Mouse (Mus musculus) liver, embryonic 14.5 days (tissue): ENCODE data around the gene Nebl. TPM values are rescaled to one million over a fixed set of nuclear protein-coding genes. Genes with fewer than 3 reads are reported as not detected.

Experiments
- ATAC-seq: fragments of 200-750 bp; cut with Nextera tagmentation; 2 replicates; pipeline ENCODE4 v1.8.0; 2017; ENCODE audit warnings: moderate number of reproducible peaks, mild to moderate bottlenecking, moderate library complexity; ENCODE audit not compliant: insufficient read depth
- DNase-seq, 3 experiments: peaks; one replicate each; pipeline ENCODE4 v3.0.0-alpha.2; 2012 to 2013; ENCODE audit warnings: low read depth in 3 of 3, low spot score in 3 of 3
- H3K27ac ChIP-seq: fragments of 300-500 bp; sonication (generic); 2 replicates; pipeline ENCODE4 v1.5.1; 2014; ENCODE audit warnings: moderate library complexity, mild to moderate bottlenecking, control low read depth, inconsistent platforms
- H3K27me3 ChIP-seq: fragments of 300-500 bp; sonication (generic); 2 replicates; pipeline ENCODE4 v1.6.1; 2014; ENCODE audit warnings: mild to moderate bottlenecking, low read length, moderate library complexity; ENCODE audit not compliant: control insufficient read depth, insufficient read depth
- H3K36me3 ChIP-seq: fragments of 300-500 bp; sonication (generic); replicated peaks from 2 replicates; pipeline ENCODE4 v1.6.1; 2014; ENCODE audit warnings: low read depth; ENCODE audit not compliant: control insufficient read depth, insufficient read depth
- H3K4me1 ChIP-seq, 2 experiments: fragments of 200-500 bp in 1 of 2; fragments of 300-500 bp in 1 of 2; sonication (generic) in 1 of 2; replicated peaks; 2 replicates each; pipeline ENCODE4 v1.6.1; 2012 to 2014; ENCODE audit warnings: antibody characterized with exemption in 1 of 2, inconsistent platforms in 1 of 2, low read length in 1 of 2; ENCODE audit not compliant: control insufficient read depth in 2 of 2, insufficient read depth in 2 of 2
- H3K4me2 ChIP-seq: fragments of 300-500 bp; sonication (generic); 2 replicates; pipeline ENCODE4 v1.6.1; 2014; ENCODE audit warnings: low read depth, mild to moderate bottlenecking, control low read depth, moderate library complexity
- H3K4me3 ChIP-seq, 2 experiments: fragments of 200-500 bp in 1 of 2; fragments of 300-500 bp in 1 of 2; sonication (generic) in 1 of 2; 2 replicates each; pipeline ENCODE4 v1.5.1; 2012 to 2014; ENCODE audit warnings: low read depth in 2 of 2, low read length in 2 of 2, mild to moderate bottlenecking in 2 of 2, control low read depth in 1 of 2, inconsistent platforms in 1 of 2, moderate library complexity in 1 of 2; ENCODE audit not compliant: insufficient read depth in 1 of 2
- H3K9ac ChIP-seq: fragments of 300-500 bp; sonication (generic); replicated peaks from 2 replicates; pipeline ENCODE4 v1.6.1; 2014; ENCODE audit warnings: mild to moderate bottlenecking, control low read depth, moderate library complexity
- H3K9me3 ChIP-seq: fragments of 300-500 bp; sonication (generic); 2 replicates; pipeline ENCODE4 v1.6.1; 2016; ENCODE audit warnings: low read length, mixed read lengths; ENCODE audit not compliant: control insufficient read depth
- CTCF ChIP-seq: IDR thresholded peaks from 2 replicates; pipeline ENCODE4 v1.5.1; 2016; ENCODE audit warnings: antibody characterized with exemption, low read depth, control low read depth
- EP300 ChIP-seq: IDR thresholded peaks from 2 replicates; pipeline ENCODE4 v1.6.1; 2016; ENCODE audit warnings: antibody characterized with exemption, low read depth
- WGBS: fragments of 180-500 bp; shearing (Covaris S2); extraction: QIAGEN DNeasy Blood & Tissue Kit; methylation state at CpG from one replicate; pipeline ENCODE4 v1.1.7; 2014; ENCODE audit not compliant: insufficient replicate concordance; 5-methylcytosine and 5-hydroxymethylcytosine counted together
- polyA plus RNA-seq, 2 experiments: library from polyadenylated mRNA; depleted of rRNA in 1 of 2; stranded (reverse) in 1 of 2; unstranded in 1 of 2; fragments of >200 nt; fragmentation: Nextera tagmentation in 1 of 2; extraction: Ambion mirVana in 1 of 2; gene quantifications; 2 replicates each; pipeline versions ENCODE4 v1.2.1 to v1.2.3; 2012 to 2014

Gene Nebl
- polyA plus RNA-seq, 2 experiments, result 0.21 to 0.22 TPM

DNA sequence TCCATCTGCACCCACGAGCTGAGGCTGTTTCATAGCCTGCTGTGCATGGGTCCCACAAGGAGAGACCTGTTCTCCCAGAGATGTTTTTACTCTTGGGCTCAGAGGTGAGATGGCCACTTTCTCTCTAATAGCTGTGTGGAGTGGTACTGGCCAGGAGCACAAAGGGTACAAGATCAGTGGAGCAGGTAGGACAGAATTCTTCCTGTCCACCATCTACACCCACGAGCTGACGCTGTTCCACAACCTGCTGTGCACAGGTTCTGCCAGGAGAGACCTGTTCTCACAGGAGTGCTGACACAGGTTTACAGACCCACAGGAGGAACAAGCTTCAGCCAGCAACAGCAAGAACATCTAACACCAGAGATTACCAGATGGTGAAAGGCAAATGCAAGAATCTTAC, 155.6 kb downstream of the Nebl start:
- no peaks in the 10 kb centered on the region for H3K36me3 ChIP-seq
- H3K4me2 ChIP-seq, result no peak overlapping the region
- no peaks in the 10 kb centered on the region for H3K4me1 ChIP-seq
- WGBS, result 43% methylated on average over 3 of the region's 3 CpGs
- no peak for DNase-seq
- H3K27me3 ChIP-seq, result no peaks in the 10 kb centered on the region
- no peak for TF ChIP-seq EP300
- TF ChIP-seq CTCF, result no peak
- no peak overlapping the region for H3K27ac ChIP-seq
- no peak overlapping the region for H3K4me3 ChIP-seq
- no peaks in the 10 kb centered on the region for H3K9me3 ChIP-seq
- H3K9ac ChIP-seq, result no peak overlapping the region
- ATAC-seq, result no peak

DNA sequence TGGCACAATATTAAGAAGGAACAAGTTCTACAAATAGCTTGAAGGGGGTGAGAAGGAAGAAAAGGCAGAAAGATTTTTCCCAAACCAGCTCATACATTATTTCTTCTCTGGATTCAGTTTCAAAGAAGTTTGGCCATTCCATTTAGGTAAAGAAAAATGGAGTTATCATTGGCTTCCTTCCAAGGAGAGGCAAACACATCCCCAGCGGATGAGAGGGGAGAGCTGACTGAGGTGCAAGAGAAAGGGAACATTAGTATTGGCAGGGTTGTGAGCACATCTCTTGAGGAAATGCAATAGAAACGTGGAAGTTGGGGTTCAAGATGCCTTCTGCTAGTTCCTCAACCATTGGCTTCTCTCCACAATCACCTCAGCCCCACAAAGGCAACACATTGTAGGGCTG, 159.5 kb downstream of the Nebl start:
- DNase-seq, result no peak
- H3K4me1 ChIP-seq, result no peaks in the 10 kb centered on the region
- H3K27ac ChIP-seq, result no peak overlapping the region
- H3K36me3 ChIP-seq, result no peaks in the 10 kb centered on the region
- TF ChIP-seq CTCF (no peak), EP300 (no peak)
- no peaks in the 10 kb centered on the region for H3K9me3 ChIP-seq
- H3K4me3 ChIP-seq, result no peak overlapping the region
- ATAC-seq, result no peak
- 29% methylated on average over 2 of the region's 2 CpGs for WGBS
- no peaks in the 10 kb centered on the region for H3K27me3 ChIP-seq
- H3K4me2 ChIP-seq, result no peak overlapping the region
- no peak overlapping the region for H3K9ac ChIP-seq

DNA sequence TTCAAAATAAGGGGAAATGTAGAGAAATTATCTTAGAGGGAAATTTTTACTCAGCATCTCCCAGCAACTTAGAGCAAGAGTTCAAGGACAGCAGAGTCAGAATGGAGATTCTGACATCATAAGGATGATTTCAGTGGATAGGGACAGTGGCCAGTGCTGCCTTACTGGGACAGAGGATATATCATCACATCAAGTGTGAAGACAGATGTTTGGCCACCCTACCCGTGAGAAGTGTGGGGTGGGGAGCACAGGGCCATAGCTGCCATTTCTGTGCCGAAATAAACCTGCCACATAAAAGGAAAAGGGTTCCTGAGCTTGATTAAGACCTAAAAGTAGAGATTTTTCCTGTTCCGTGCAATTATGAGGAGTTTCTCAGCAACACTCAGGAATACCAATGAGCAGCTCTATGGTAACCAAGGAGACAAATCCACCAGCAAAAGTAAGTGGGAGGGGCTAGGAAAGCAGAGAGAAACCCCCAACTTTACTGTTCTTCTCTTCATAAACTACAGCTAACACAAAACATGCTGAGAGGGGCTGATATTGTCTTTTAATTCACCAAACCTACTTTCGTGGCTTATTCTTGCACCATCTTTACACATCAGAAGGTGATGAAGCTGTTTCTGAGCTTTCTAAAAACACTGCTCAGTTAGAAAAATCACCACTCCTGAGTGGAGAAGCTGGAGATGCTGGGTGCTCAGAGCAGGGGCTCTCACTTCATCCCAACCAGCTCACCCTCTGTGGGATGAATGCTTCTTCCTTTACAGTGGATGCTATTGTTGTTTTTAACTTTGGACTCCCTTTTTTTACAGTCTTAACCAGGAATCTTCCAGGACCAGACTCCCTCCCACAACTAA, 172.1 kb downstream of the Nebl start:
- no peaks in the 10 kb centered on the region for H3K4me1 ChIP-seq
- 42% methylated on average over 4 of the region's 4 CpGs for WGBS
- no peak for ATAC-seq

DNA sequence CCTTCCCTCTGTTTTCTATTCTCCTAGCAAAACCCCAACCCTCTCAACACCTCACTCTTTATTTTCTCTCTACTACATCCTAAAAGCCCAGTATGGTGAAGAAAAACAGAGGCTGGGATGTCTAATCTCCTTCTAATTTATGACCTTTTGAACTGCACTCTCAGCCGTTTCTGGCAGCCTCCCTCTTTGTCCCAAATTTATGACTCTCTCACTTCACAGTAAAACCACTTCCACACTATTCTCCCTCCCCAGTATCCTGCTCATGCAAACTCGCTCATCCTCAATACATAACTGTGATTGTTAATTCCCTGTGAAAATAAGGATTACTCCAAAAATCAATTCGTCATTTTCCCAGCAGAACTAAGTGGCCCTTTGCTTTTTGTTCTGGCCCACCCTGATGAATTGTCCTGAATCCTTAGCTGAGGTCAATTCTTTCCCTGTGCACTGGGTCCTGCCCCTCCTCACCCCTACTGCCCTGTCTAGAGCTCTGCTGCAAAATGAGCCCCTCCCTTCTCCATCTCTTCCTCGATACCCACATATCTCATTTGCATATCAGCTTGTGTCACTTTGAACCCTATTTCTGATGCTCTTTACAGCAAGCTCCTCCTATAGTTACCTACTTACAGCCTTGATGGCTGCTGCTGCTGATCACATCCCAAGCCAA, 181.2 kb downstream of the Nebl start:
- TF ChIP-seq EP300, result no peak
- no peak for TF ChIP-seq CTCF
- ATAC-seq, result no peak
- Histone ChIP-seq H3K36me3 (no peaks in the 10 kb centered on the region), H3K4me1 (no peaks in the 10 kb centered on the region), H3K4me3 (no peak overlapping the region), H3K9me3 (no peaks in the 10 kb centered on the region), H3K27ac (no peak overlapping the region), H3K27me3 (no peaks in the 10 kb centered on the region), H3K9ac (no peak overlapping the region), H3K4me2 (no peak overlapping the region)
- no peak for DNase-seq
- 30% methylated on average over 4 of the region's 4 CpGs for WGBS

More for the DNA sequence above, 172.1 kb downstream of the Nebl start:
- H3K9ac ChIP-seq, result no peak overlapping the region
- no peak overlapping the region for H3K4me3 ChIP-seq
- H3K27me3 ChIP-seq, result no peaks in the 10 kb centered on the region
- no peak overlapping the region for H3K4me2 ChIP-seq
- no peaks in the 10 kb centered on the region for H3K9me3 ChIP-seq
- TF ChIP-seq EP300 (no peak), CTCF (no peak)
- no peak for DNase-seq
- no peak overlapping the region for H3K27ac ChIP-seq
- H3K36me3 ChIP-seq, result no peaks in the 10 kb centered on the region

DNA sequence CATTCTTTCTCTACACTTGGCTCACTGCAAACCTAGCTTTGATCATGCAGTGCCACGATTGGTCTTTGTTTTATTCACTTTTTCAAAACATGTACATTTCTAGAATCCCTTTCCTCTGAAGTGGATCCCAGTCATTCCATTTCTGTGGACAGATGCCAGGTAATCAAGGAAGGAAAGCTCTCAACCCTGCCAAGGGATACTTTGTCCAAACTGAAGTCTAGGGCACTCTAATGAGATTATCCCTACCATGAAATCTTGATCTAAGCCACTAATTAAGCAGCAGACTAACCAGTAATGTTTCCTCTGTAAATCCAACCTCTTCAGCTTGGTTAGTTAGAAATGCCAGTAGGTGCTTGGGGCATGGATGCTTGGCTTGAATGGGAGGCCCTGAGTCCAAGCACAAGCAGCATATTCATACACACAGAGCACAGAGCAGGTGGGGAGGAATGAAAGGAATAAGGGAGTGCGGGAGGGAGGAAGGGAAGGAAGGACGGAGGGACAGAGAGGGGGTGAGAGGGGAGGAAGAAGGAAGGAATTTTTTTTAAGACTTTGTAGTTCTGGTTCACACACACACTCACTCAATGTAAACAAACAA, 184.8 kb downstream of the Nebl start:
- no peaks in the 10 kb centered on the region for H3K36me3 ChIP-seq
- DNase-seq (no peak), ATAC-seq (no peak)
- H3K4me3 ChIP-seq, result no peak overlapping the region
- H3K27me3 ChIP-seq, result no peaks in the 10 kb centered on the region
- no peak overlapping the region for H3K27ac ChIP-seq
- no peak overlapping the region for H3K4me2 ChIP-seq
- no peaks in the 10 kb centered on the region for H3K4me1 ChIP-seq
- WGBS, result 61% methylated on average over 3 of the region's 3 CpGs
- no peak overlapping the region for H3K9ac ChIP-seq
- no peak for TF ChIP-seq CTCF
- TF ChIP-seq EP300, result no peak
- no peaks in the 10 kb centered on the region for H3K9me3 ChIP-seq
